Mouse (Mus musculus): Measurements from ENCODE around the gene Wnt16. TPM values are rescaled to one million over a fixed set of nuclear protein-coding genes. Genes with fewer than 3 reads are reported as not detected.
A peak's percentile ranks its signal among the peaks of the same experiment; 100 is the strongest.

Wnt16 gene
- total and polyA plus RNA-seq, 3 experiments = 10.9 to 71.1 (median 15.9) TPM

DNA sequence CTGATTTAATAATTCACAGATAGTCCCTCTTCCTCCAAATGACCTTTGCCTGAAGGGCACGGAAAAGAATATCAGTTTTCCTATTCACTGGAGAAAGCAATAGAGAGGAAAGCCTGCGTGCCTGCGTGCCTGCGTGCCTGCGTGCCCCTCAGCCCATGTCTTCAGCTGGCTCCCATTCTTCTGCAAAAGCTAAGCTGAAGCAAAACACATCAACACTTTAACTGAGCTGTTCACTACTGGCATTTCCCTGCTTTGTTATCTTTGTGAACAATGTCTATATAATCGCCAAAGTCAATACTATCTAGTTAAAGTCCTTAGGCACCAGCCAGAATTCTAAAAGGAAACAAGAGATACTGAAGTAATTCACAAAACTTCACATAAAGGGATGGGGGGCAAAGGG lies 56.4 kb downstream of the Wnt16 start:
- peak overlapping the region; percentile 21; the same call in 1 of the 2 replicates for H3K9ac ChIP-seq (ENCODE audit: insufficient read depth, low read depth)
- no peak for DNase-seq (ENCODE audit: extremely low read depth)
- TF ChIP-seq TCF12 (IDR thresholded peaks at IDR 0.05; ENCODE audit: low read depth, low read length) (no peak), ZC3H11A (IDR thresholded peaks at IDR 0.05; ENCODE audit: low read depth, low read length) (no peak), NELFE (IDR thresholded peaks at IDR 0.05; ENCODE audit: low read depth, low read length) (no peak), TBP (conservative IDR thresholded peaks at IDR 0.05; ENCODE audit: low read depth, low read length) (no peak), EP300 (IDR thresholded peaks at IDR 0.05; ENCODE audit: low read length) (no peak)
- H3K27me3 ChIP-seq (replicated peaks) = no peaks in the 10 kb centered on the region
- H3K4me3 ChIP-seq (replicated peaks in 1 of 3; ENCODE audit: low read depth in 2 of 3, low read length in 2 of 3, poor library complexity in 1 of 3) = no peak overlapping the region
- H3K4me2 ChIP-seq (ENCODE audit: insufficient read depth, low read depth, poor library complexity, severe bottlenecking) = peak overlapping the region; percentile 60
- peak overlapping the region; percentile 66 for H3K27ac ChIP-seq (ENCODE audit: insufficient read depth, low read depth)
- in situ Hi-C loops (cut with MboI; ENCODE audit: low pct_ligation_motif_present, low pct_unique_long_range_greater_than_20kb, low sequenced_read_pairs) = no loop called here
- H3K79me2 ChIP-seq (replicated peaks; ENCODE audit: control insufficient read depth, extremely low read depth, insufficient read depth, poor library complexity, severe bottlenecking) = peaks cover 85% of the 10 kb centered on the region
- H3K4me1 ChIP-seq (ENCODE audit: control insufficient read depth in 1 of 2, insufficient read depth in 2 of 2) = peaks cover 22 to 90% of the 10 kb centered on the region in 2 experiments
- H3K36me3 ChIP-seq (replicated peaks in 1 of 2; ENCODE audit: control insufficient read depth in 1 of 2, insufficient read depth in 1 of 2, low read length in 1 of 2) = peaks cover 2 to 23% of the 10 kb centered on the region in 2 experiments
- H3K9me3 ChIP-seq (replicated peaks; ENCODE audit: low read length) = no peaks in the 10 kb centered on the region
- dilution Hi-C loops (cut with MboI; ENCODE audit: extremely low pct_ligation_motif_present, extremely low pct_unique_long_range_greater_than_20kb, low sequenced_read_pairs) = no loop called here

- Histone ChIP-seq H3K4me2 (ENCODE audit: insufficient read depth, low read depth, poor library complexity, severe bottlenecking) (peak overlapping the region; percentile 92), H3K9me3 (replicated peaks; ENCODE audit: low read length) (no peaks in the 10 kb centered on the region), H3K9ac (ENCODE audit: insufficient read depth, low read depth) (peak overlapping the region; percentile 79), H3K36me3 (replicated peaks in 1 of 2; ENCODE audit: control insufficient read depth in 1 of 2, insufficient read depth in 1 of 2, low read length in 1 of 2) (peaks cover 0 to under 1% of the 10 kb centered on the region in 2 experiments), H3K27ac (ENCODE audit: insufficient read depth, low read depth) (peak overlapping the region; percentile 95), H3K27me3 (replicated peaks) (no peaks in the 10 kb centered on the region), H3K4me3 (replicated peaks in 1 of 3; ENCODE audit: low read depth in 2 of 3, low read length in 2 of 3, poor library complexity in 1 of 3) (peak overlapping the region; percentile 53 to 99 (median 56)), H3K4me1 (ENCODE audit: control insufficient read depth in 1 of 2, insufficient read depth in 2 of 2) (peaks cover 13 to 78% of the 10 kb centered on the region in 2 experiments), H3K79me2 (replicated peaks; ENCODE audit: control insufficient read depth, extremely low read depth, insufficient read depth, poor library complexity, severe bottlenecking) (peaks cover 88% of the 10 kb centered on the region)
- dilution Hi-C loops (cut with MboI; ENCODE audit: extremely low pct_ligation_motif_present, extremely low pct_unique_long_range_greater_than_20kb, low sequenced_read_pairs) = no loop called here
- peak; percentile 79 for DNase-seq (ENCODE audit: extremely low read depth)
- in situ Hi-C loops (cut with MboI; ENCODE audit: low pct_ligation_motif_present, low pct_unique_long_range_greater_than_20kb, low sequenced_read_pairs) = no loop called here
- TF ChIP-seq MYC (IDR thresholded peaks at IDR 0.05; ENCODE audit: low read depth, low read length) (peak; percentile 53; the same call in 1 of the 2 replicates), MAX (IDR thresholded peaks at IDR 0.05; ENCODE audit: low read length) (peak; percentile 74), USF2 (conservative IDR thresholded peaks at IDR 0.05; ENCODE audit: low read depth, low read length) (no peak), EP300 (IDR thresholded peaks at IDR 0.05; ENCODE audit: low read length) (peak; percentile 86), JUND (conservative IDR thresholded peaks at IDR 0.05; ENCODE audit: low read depth, low read length) (no peak), CHD2 (IDR thresholded peaks at IDR 0.05; ENCODE audit: low read length) (peak; percentile 58; the same call in 1 of the 2 replicates), IRF4 (IDR thresholded peaks at IDR 0.05; ENCODE audit: low read depth, low read length) (peak; percentile 17), ZKSCAN1 (IDR thresholded peaks at IDR 0.05; ENCODE audit: borderline replicate concordance, low read depth, low read length) (peak; percentile 35; the same call in 1 of the 2 replicates), TBP (conservative IDR thresholded peaks at IDR 0.05; ENCODE audit: low read depth, low read length) (peak; percentile 80; the same call in 1 of the 2 replicates), ZC3H11A (IDR thresholded peaks at IDR 0.05; ENCODE audit: low read depth, low read length) (no peak), SMC3 (IDR thresholded peaks at IDR 0.05; ENCODE audit: low read depth, low read length) (no peak), CTCF (conservative IDR thresholded peaks at IDR 0.05 in 1 of 2, IDR thresholded peaks at IDR 0.05 in 1 of 2; ENCODE audit: low read depth in 2 of 2, low read length in 2 of 2) (no peak), UBTF (IDR thresholded peaks at IDR 0.05; ENCODE audit: low read depth, low read length) (peak; percentile 86), KAT2A (IDR thresholded peaks at IDR 0.05; ENCODE audit: insufficient replicate concordance, low read length) (no peak), MAZ (IDR thresholded peaks at IDR 0.05; ENCODE audit: low read depth, low read length) (no peak), BHLHE40 (IDR thresholded peaks at IDR 0.05; ENCODE audit: low read depth, low read length) (peak; percentile 80), ETS1 (conservative IDR thresholded peaks at IDR 0.05; ENCODE audit: low read depth, low read length) (peak; percentile 87), GABPA (IDR thresholded peaks at IDR 0.05; ENCODE audit: insufficient replicate concordance, low read depth, low read length) (no peak), NELFE (IDR thresholded peaks at IDR 0.05; ENCODE audit: low read depth, low read length) (peak; percentile 40; the same call in 1 of the 2 replicates), HCFC1 (IDR thresholded peaks at IDR 0.05; ENCODE audit: low read depth, low read length) (no peak), MEF2A (IDR thresholded peaks at IDR 0.05; ENCODE audit: borderline replicate concordance, low read depth, low read length) (peak; percentile 83), USF1 (IDR thresholded peaks at IDR 0.05; ENCODE audit: low read depth, low read length) (no peak), ELF1 (IDR thresholded peaks at IDR 0.05; ENCODE audit: low read depth, low read length) (peak; percentile 7; the same call in 1 of the 2 replicates), MXI1 (IDR thresholded peaks at IDR 0.05; ENCODE audit: low read depth, low read length) (peak; percentile 92), RCOR1 (conservative IDR thresholded peaks at IDR 0.05; ENCODE audit: low read depth, low read length) (0 out of 2 replicates have a peak, but pooled peaks have one; percentile 84), CHD1 (IDR thresholded peaks at IDR 0.05; ENCODE audit: low read depth, low read length) (no peak), SIN3A (IDR thresholded peaks at IDR 0.05; ENCODE audit: low read length) (peak; percentile 74; the same call in 1 of the 2 replicates), TCF12 (IDR thresholded peaks at IDR 0.05; ENCODE audit: low read depth, low read length) (peak; percentile 86), ZMIZ1 (IDR thresholded peaks at IDR 0.05; ENCODE audit: low read depth, low read length) (0 out of 2 replicates have a peak, but pooled peaks have one; percentile 65), POLR2A (IDR thresholded peaks at IDR 0.05; ENCODE audit: low read depth, low read length) (0 out of 2 replicates have a peak, but pooled peaks have one; percentile 56)
These were observed 59.3 kb downstream of the Wnt16 start for GRCm38 (mm10) chr6:22347132-22347902.
